Mouse (Mus musculus) G1E (cell line): Measurements from ENCODE around the gene Isca1.

Experiments
- CTCF ChIP-seq: IDR thresholded peaks from 2 replicates; pipeline ENCODE4 v1.5.1; 2012; ENCODE audit warnings: low read depth, low read length, inconsistent platforms, mixed read lengths
- TAL1 ChIP-seq: conservative IDR thresholded peaks from 2 replicates; pipeline ENCODE4 v1.6.1; 2012; ENCODE audit warnings: low read depth, low read length, inconsistent platforms, mixed read lengths

- TF ChIP-seq CTCF (no peak), TAL1 (no peak)
These were observed 6.8 kb downstream of the Isca1 start for GRCm38 (mm10) chr13:59762791-59763190.
